Mouse (Mus musculus): ENCODE measurements around the gene Wdr86. TPM values are rescaled to one million over a fixed set of nuclear protein-coding genes. Genes with fewer than 3 reads are reported as not detected.
"Not testable (repeated sequence)": the region's sequence is repeated elsewhere in the genome, so short reads cannot be mapped to it uniquely, and the experiment has no call there.

Wdr86 gene
- total RNA-seq (2014; rRNA removed) (7.2 and 13.1 TPM in 2 replicates), polyA plus RNA-seq (2015; fragmentation: Nextera tagmentation; extraction: Ambion mirVana) (4.4 and 5.5 TPM in 2 replicates)

DNA sequence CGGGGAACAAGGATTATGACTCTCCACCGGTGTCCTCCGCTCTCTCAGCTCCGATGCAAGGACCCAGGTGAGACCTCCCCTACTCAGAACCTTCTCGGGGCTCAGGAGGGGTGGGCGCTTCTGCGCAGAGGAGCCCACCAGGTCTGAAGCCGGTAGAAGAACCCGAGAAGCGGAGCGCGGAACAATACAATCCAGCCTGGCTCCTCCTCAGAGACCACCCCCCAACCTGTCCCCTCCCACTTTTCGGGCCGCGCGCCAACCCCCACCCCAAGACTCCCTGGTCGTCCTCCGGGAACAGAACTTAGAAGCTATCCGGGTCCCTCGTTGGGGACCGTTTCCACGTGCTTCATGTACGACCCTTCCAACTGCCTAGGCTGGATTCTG lies at the start of gene Wdr86:
Gene Wdr86 (minus strand): TSS at position 240 of the 384 bp plus-strand sequence.
- peak; percentile 58; the same call in 1 of the 2 replicates for ATAC-seq
- no peak within 1 kb of the TSS for H3K27ac ChIP-seq (ENCODE audit: low read depth, low read length)
- no peak for TF ChIP-seq CTCF (IDR thresholded peaks at IDR 0.05; ENCODE audit: low read depth)
- H3K9ac ChIP-seq = peak within 1 kb of the TSS; percentile 40; the same call in 1 of the 2 replicates
- H3K4me1 ChIP-seq (ENCODE audit: insufficient read depth) = no peaks in the 10 kb centered on the region
- peak within 1 kb of the TSS; percentile 55 for H3K4me2 ChIP-seq (ENCODE audit: low read depth)
- peaks cover 24% of the 10 kb centered on the region for H3K27me3 ChIP-seq (ENCODE audit: insufficient read depth, low read length)
- no peak for DNase-seq
- H3K4me3 ChIP-seq (ENCODE audit: low read depth, low read length) = peak within 1 kb of the TSS; percentile 34
- no peaks in the 10 kb centered on the region for H3K9me3 ChIP-seq (ENCODE audit: low read length)
- no peaks in the 10 kb centered on the region for H3K36me3 ChIP-seq (ENCODE audit: insufficient read depth)
- under 1% methylated on average over 23 of the region's 23 CpGs for WGBS

DNA sequence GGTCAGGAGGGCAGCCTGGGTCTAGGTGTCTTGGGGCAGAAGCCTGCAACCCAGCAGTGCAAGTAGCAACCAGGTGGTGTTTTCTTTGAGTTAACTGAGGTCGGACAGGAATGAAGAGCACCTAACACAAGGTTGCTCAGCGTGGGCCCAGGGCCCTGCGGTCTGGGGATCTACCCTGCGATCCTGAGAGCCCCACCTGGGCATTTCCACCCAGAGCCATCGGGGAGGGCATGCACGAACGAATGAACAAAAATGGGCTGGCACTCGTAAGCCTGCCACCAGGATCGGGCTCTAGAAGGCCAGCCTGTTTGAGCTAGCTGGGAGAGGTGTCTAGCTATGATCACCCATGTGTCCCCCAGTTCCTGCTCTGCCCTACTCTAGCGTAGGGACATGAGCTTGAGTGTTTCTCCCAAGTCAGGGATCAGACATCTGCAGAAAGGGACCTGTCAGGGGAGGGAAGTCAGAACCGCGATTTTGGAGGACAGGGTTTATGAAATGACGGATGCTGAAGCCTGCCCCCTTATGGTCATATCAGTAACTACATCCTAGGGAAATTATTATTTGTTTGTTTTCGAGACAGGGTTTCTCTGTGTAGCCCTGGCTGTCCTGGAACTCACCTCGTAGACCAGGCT lies 49.5 kb upstream of the Wdr86 start:
- Histone ChIP-seq H3K4me1 (ENCODE audit: insufficient read depth) (no peaks in the 10 kb centered on the region), H3K27ac (ENCODE audit: low read depth, low read length) (no peak overlapping the region), H3K4me3 (ENCODE audit: low read depth, low read length) (no peak overlapping the region), H3K9ac (no peak overlapping the region), H3K9me3 (ENCODE audit: low read length) (no peaks in the 10 kb centered on the region), H3K27me3 (ENCODE audit: insufficient read depth, low read length) (no peaks in the 10 kb centered on the region), H3K36me3 (ENCODE audit: insufficient read depth) (no peaks in the 10 kb centered on the region), H3K4me2 (ENCODE audit: low read depth) (no peak overlapping the region)
- TF ChIP-seq CTCF (IDR thresholded peaks at IDR 0.05; ENCODE audit: low read depth) = peak; percentile 70
- DNase-seq (peak; percentile 32), ATAC-seq (no peak)
- 44% methylated on average over 15 of the region's 15 CpGs for WGBS

- Histone ChIP-seq H3K9me3 (ENCODE audit: low read length) (no peaks in the 10 kb centered on the region), H3K9ac (no peak overlapping the region), H3K27ac (ENCODE audit: low read depth, low read length) (no peak overlapping the region), H3K4me2 (ENCODE audit: low read depth) (no peak overlapping the region), H3K4me1 (ENCODE audit: insufficient read depth) (no peaks in the 10 kb centered on the region), H3K27me3 (ENCODE audit: insufficient read depth, low read length) (no peaks in the 10 kb centered on the region), H3K4me3 (ENCODE audit: low read depth, low read length) (no peak overlapping the region), H3K36me3 (ENCODE audit: insufficient read depth) (no peaks in the 10 kb centered on the region)
- no peak for ATAC-seq
- DNase-seq = no peak
- no peak for TF ChIP-seq CTCF (IDR thresholded peaks at IDR 0.05; ENCODE audit: low read depth)
These were observed 48.8 kb upstream of the Wdr86 start for GRCm38 (mm10) chr5:24779321-24779720.

- ATAC-seq (0 out of 2 replicates have a peak, but pooled peaks have one; percentile 19), DNase-seq (no peak)
- no peaks in the 10 kb centered on the region for H3K36me3 ChIP-seq (ENCODE audit: insufficient read depth)
- no peak overlapping the region for H3K4me3 ChIP-seq (ENCODE audit: low read depth, low read length)
- H3K9ac ChIP-seq = no peak overlapping the region
- WGBS = 35% methylated on average over 13 of the region's 13 CpGs
- H3K9me3 ChIP-seq (ENCODE audit: low read length) = no peaks in the 10 kb centered on the region
- no peak overlapping the region for H3K27ac ChIP-seq (ENCODE audit: low read depth, low read length)
- peak overlapping the region; percentile 29; the same call in 1 of the 2 replicates for H3K4me2 ChIP-seq (ENCODE audit: low read depth)
- H3K4me1 ChIP-seq (ENCODE audit: insufficient read depth) = no peaks in the 10 kb centered on the region
- H3K27me3 ChIP-seq (ENCODE audit: insufficient read depth, low read length) = no peaks in the 10 kb centered on the region
- no peak for TF ChIP-seq CTCF (IDR thresholded peaks at IDR 0.05; ENCODE audit: low read depth)
These were observed 48.3 kb upstream of the Wdr86 start for GRCm38 (mm10) chr5:24778843-24779140.

DNA sequence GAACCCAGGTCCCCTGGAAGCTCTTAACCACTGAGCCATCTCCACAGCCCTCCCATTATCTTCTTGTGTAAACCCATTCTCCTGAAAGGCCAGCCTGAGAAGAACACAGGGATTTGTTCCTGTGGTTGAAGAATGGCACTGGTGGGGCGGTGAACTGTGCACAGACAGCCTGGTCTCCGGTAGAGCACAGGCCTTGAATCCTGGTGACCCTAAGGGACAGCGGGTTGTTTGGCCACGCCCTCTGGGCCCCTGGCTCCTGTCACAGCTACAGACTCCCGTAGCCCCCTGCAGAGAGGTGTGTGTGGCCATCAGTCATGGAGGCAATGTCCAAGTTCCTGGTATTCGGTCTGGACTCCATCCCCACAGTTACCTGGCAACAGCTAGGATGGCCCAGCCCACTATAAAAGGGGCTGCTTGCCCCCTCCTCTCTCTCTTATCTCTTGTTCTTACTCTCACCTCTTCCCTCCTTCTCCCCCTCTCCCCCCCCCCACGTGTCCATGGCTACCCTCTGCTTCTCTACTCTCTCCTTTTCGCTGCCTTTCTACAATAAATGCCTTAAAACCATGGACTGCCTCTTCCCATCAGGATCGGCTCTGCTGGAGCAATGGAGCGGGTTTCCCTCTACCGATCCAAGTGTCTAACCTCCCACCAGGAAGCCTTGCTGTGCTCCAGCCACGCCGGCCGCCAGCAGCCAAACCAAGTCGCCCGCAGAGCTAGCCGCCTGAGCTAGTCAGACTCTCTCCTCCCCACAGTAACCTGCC lies 47.7 kb upstream of the Wdr86 start:
- H3K4me3 ChIP-seq (ENCODE audit: low read depth, low read length) = no peak overlapping the region

GRCm38 (mm10) chr5:24776681-24777080 lies 46.2 kb upstream of the Wdr86 start:
- ATAC-seq = no peak
- H3K4me2 ChIP-seq (ENCODE audit: low read depth) = no peak overlapping the region
- no peaks in the 10 kb centered on the region for H3K36me3 ChIP-seq (ENCODE audit: insufficient read depth)
- H3K9me3 ChIP-seq (ENCODE audit: low read length) = no peaks in the 10 kb centered on the region
- H3K27ac ChIP-seq (ENCODE audit: low read depth, low read length) = no peak overlapping the region
- H3K4me3 ChIP-seq (ENCODE audit: low read depth, low read length) = no peak overlapping the region
- H3K9ac ChIP-seq = no peak overlapping the region
- H3K4me1 ChIP-seq (ENCODE audit: insufficient read depth) = no peaks in the 10 kb centered on the region
- WGBS = 75% methylated on average over 4 of the region's 4 CpGs
- peak; percentile 34 for TF ChIP-seq CTCF (IDR thresholded peaks at IDR 0.05; ENCODE audit: low read depth)
- DNase-seq = no peak
- no peaks in the 10 kb centered on the region for H3K27me3 ChIP-seq (ENCODE audit: insufficient read depth, low read length)

More for the DNA sequence above, 47.7 kb upstream of the Wdr86 start:
- no peaks in the 10 kb centered on the region for H3K4me1 ChIP-seq (ENCODE audit: insufficient read depth)
- H3K9me3 ChIP-seq (ENCODE audit: low read length) = no peaks in the 10 kb centered on the region
- ATAC-seq (peak; percentile 30; the same call in 1 of the 2 replicates), DNase-seq (peak; percentile 1)
- no peak for TF ChIP-seq CTCF (IDR thresholded peaks at IDR 0.05; ENCODE audit: low read depth)
- H3K27me3 ChIP-seq (ENCODE audit: insufficient read depth, low read length) = no peaks in the 10 kb centered on the region
- no peak overlapping the region for H3K27ac ChIP-seq (ENCODE audit: low read depth, low read length)
- H3K9ac ChIP-seq = no peak overlapping the region
- no peaks in the 10 kb centered on the region for H3K36me3 ChIP-seq (ENCODE audit: insufficient read depth)
- peak overlapping the region; percentile 29; the same call in 1 of the 2 replicates for H3K4me2 ChIP-seq (ENCODE audit: low read depth)
- WGBS = 21% methylated on average over 17 of the region's 17 CpGs

DNA sequence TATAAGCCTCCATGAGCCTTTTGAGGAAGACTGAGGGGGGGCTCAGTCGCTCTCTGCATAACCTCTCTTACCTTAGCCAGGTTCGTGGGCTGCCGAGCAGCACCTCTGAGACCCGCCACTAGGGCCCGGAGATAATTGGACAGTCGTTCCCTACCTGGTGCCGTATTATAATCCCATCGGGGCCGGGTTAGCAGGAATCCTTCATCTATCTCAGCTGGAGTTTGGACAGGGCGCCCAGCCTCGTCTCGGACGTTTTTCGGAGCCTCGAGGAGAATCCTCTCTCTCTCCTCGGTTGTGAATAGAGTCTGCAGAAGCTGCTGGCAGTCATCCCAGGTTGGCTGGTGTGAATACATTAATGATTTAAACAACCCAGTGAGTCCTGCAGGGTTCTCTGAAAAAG lies 44.0 kb upstream of the Wdr86 start:
- not testable (repeated sequence) for DNase-seq

More for the DNA sequence above, 44.0 kb upstream of the Wdr86 start:
- not testable (repeated sequence) for H3K9ac ChIP-seq; H3K9me3 ChIP-seq (ENCODE audit: low read length); H3K4me2 ChIP-seq (ENCODE audit: low read depth); H3K36me3 ChIP-seq (ENCODE audit: insufficient read depth); ATAC-seq; H3K27ac ChIP-seq (ENCODE audit: low read depth, low read length); H3K27me3 ChIP-seq (ENCODE audit: insufficient read depth, low read length); H3K4me3 ChIP-seq (ENCODE audit: low read depth, low read length); H3K4me1 ChIP-seq (ENCODE audit: insufficient read depth)
- 46% methylated on average over 16 of the region's 16 CpGs for WGBS

Data from forebrain, postnatal 0 days (tissue).